Mouse (Mus musculus) neural tube, embryonic 13.5 days (tissue): ENCODE measurements around the gene Tfcp2l1. TPM values are rescaled to one million over a fixed set of nuclear protein-coding genes. Genes with fewer than 3 reads are reported as not detected.
A peak's percentile ranks its signal among the peaks of the same experiment; 100 is the strongest.
"Not testable (repeated sequence)": the region's sequence is repeated elsewhere in the genome, so short reads cannot be mapped to it uniquely, and the experiment has no call there.

Experiments
- ATAC-seq: fragments of 200-750 bp; cut with Nextera tagmentation; 2 replicates; pipeline ENCODE4 v1.8.0; 2017; ENCODE audit warnings: low read depth, mild to moderate bottlenecking, moderate TSS enrichment, moderate library complexity
- H3K27ac ChIP-seq: fragments of 300-500 bp; sonication (generic); replicated peaks from 2 replicates; pipeline ENCODE4 v1.5.1; 2015; ENCODE audit warnings: moderate library complexity, mild to moderate bottlenecking, inconsistent platforms
- H3K27me3 ChIP-seq: fragments of 300-500 bp; sonication (generic); 2 replicates; pipeline ENCODE4 v1.6.1; 2015; ENCODE audit warnings: mild to moderate bottlenecking, inconsistent platforms
- H3K36me3 ChIP-seq: fragments of 300-500 bp; sonication (generic); 2 replicates; pipeline ENCODE4 v1.6.1; 2015; ENCODE audit warnings: mild to moderate bottlenecking, inconsistent platforms
- H3K4me1 ChIP-seq: fragments of 300-500 bp; sonication (generic); replicated peaks from 2 replicates; pipeline ENCODE4 v1.6.1; 2015; ENCODE audit warnings: inconsistent platforms
- H3K4me2 ChIP-seq: fragments of 300-500 bp; sonication (generic); 2 replicates; pipeline ENCODE4 v1.6.1; 2015; ENCODE audit warnings: inconsistent platforms, mild to moderate bottlenecking, moderate library complexity
- H3K4me3 ChIP-seq: fragments of 300-500 bp; sonication (generic); 2 replicates; pipeline ENCODE4 v1.5.1; 2015; ENCODE audit warnings: mild to moderate bottlenecking, inconsistent platforms
- H3K9ac ChIP-seq: fragments of 300-500 bp; sonication (generic); 2 replicates; pipeline ENCODE4 v1.6.1; 2015; ENCODE audit warnings: moderate library complexity, mild to moderate bottlenecking, inconsistent platforms
- H3K9me3 ChIP-seq: fragments of 300-500 bp; sonication (generic); 2 replicates; pipeline ENCODE4 v1.6.1; 2016; ENCODE audit warnings: inconsistent platforms
- WGBS: fragments of 180-500 bp; shearing (Covaris S2); methylation state at CpG from one replicate; pipeline ENCODE4 v1.1.7; 2015; 5-methylcytosine and 5-hydroxymethylcytosine counted together
- polyA plus RNA-seq: library from polyadenylated mRNA; unstranded; fragments of >200 nt; fragmentation: Nextera tagmentation; extraction: Ambion mirVana; gene quantifications from 2 replicates; pipeline ENCODE4 v1.2.1, GENCODE M21; 2015

The Tfcp2l1 gene
- 0.18 and 0.28 TPM in 2 replicates for polyA plus RNA-seq

DNA sequence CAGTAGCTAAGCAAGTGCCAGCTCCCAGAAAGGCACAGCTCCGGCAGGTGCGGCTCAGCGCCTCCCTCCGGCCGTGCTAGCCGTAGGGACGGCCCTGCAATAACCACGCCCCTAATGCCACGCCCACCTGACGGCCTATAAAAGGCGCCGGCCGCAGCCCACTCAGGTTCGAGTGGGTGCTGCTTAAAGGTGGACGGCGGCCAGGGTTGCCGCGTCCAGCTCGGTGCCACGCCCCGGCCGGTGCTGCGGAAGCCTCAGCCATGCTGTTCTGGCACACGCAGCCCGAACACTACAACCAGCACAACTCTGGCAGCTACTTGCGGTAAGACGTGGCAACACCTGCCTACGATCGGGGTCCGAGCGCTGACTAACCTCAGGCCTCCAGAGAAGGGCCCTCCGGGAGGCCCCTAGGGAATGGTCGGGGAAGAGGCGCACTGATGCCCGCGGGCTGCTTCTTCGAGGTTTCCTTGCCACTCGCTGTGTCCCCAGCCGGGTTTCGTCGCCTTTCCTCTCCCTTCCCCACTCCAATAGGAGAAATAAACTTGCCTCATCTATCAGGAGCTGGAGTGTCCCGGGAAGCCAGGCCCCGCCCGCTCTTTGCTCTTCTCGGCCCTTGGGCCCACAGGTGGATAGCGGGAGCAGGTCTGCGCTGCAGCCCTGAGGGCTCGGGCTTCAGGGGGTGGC, at the start of gene Tfcp2l1:
TSS of gene Tfcp2l1 (plus strand) at position 165 of the 684 bp plus-strand sequence.
- no peaks in the 10 kb centered on the region for H3K36me3 ChIP-seq
- H3K4me2 ChIP-seq: peak within 1 kb of the TSS; percentile 93
- H3K4me1 ChIP-seq: peaks cover 11% of the 10 kb centered on the region
- peak within 1 kb of the TSS; percentile 61 for H3K9ac ChIP-seq
- ATAC-seq: peak; percentile 81
- whole genome bisulfite sequencing: under 1% methylated on average over 48 of the region's 48 CpGs
- H3K27me3 ChIP-seq: peaks cover 45% of the 10 kb centered on the region
- H3K4me3 ChIP-seq: peak within 1 kb of the TSS; percentile 46
- H3K27ac ChIP-seq: no peak within 1 kb of the TSS
- H3K9me3 ChIP-seq: no peaks in the 10 kb centered on the region

DNA sequence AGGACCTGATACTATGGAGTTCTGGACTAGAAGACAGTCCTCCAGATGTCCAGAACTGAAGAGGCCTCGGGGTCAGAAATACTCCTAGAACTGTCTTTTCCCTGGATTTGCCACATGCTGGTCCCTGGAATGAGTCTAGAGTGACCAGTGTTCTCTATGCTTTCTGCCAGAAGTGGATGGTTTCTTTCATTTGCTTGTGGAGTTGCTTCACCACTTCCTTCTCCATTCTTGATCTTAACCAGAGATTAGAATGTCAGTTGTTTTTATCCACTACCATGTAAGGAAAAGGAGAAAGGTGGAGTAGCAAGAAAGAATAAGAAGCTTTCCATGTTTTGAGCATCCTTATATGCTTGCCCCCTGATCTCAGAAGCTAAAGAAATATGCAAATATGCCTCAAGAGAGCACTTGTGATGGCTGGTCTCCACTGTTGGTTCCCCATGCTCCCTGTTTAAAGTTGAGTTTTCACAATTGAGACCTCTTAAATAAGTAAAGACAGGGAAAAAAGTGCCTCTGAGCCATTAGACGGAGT, 47.5 kb upstream of the Tfcp2l1 start:
- no peak for ATAC-seq
- H3K9me3 ChIP-seq: no peaks in the 10 kb centered on the region
- no peak overlapping the region for H3K4me2 ChIP-seq
- no peak overlapping the region for H3K9ac ChIP-seq
- no peaks in the 10 kb centered on the region for H3K27me3 ChIP-seq
- peaks cover 60% of the 10 kb centered on the region for H3K36me3 ChIP-seq
- WGBS: 90% methylated on average over 2 of the region's 2 CpGs
- no peaks in the 10 kb centered on the region for H3K4me1 ChIP-seq
- H3K4me3 ChIP-seq: no peak overlapping the region
- H3K27ac ChIP-seq: no peak overlapping the region

DNA sequence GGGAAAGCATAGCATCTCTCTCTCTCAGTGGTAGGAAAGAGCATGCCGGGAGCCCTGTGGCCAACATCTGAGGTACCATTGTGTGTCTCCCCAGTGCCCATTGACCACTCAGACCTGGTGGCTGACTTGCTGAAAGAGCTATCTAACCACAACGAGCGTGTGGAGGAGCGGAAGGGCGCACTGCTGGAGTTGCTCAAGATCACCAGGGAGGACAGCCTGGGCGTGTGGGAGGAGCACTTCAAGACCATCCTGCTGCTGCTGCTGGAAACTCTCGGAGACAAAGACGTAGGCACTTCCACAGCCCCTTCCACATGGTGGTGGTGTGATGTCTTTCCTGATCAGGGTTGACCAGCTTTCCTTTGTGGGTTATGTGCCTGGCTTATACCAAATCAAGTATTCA, 46.6 kb upstream of the Tfcp2l1 start:
- H3K9ac ChIP-seq: no peak overlapping the region
- H3K4me3 ChIP-seq: no peak overlapping the region
- peaks cover 51% of the 10 kb centered on the region for H3K36me3 ChIP-seq
- no peak overlapping the region for H3K4me2 ChIP-seq
- H3K4me1 ChIP-seq: no peaks in the 10 kb centered on the region
- H3K27me3 ChIP-seq: no peaks in the 10 kb centered on the region
- ATAC-seq: no peak
- H3K27ac ChIP-seq: no peak overlapping the region
- no peaks in the 10 kb centered on the region for H3K9me3 ChIP-seq
- WGBS: 98% methylated on average over 8 of the region's 8 CpGs

DNA sequence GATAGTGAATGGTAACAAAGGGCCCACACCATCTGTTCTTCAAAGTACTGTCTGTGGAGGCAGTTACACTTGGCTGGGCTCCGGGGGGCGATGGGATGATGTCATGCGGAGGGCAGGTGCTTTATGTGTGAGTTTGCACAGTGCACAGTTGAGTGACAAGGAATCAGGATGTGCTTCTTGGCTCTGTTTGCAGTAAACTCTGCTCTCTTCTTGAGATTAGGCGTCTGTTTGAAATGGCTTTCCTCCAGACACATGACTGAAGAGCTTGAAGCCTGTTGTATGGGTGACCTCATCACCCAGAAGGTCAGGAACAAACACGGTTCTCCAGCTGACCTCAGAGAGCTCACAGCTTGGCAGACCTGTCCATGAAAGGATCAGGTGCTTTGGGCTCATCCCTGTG, 38.0 kb upstream of the Tfcp2l1 start:
- Histone ChIP-seq H3K36me3 (peaks cover 55% of the 10 kb centered on the region), H3K9ac (no peak overlapping the region), H3K9me3 (no peaks in the 10 kb centered on the region), H3K4me1 (no peaks in the 10 kb centered on the region), H3K4me3 (no peak overlapping the region), H3K4me2 (no peak overlapping the region), H3K27ac (no peak overlapping the region), H3K27me3 (no peaks in the 10 kb centered on the region)
- 87% methylated on average over 5 of the region's 5 CpGs for WGBS
- no peak for ATAC-seq

DNA sequence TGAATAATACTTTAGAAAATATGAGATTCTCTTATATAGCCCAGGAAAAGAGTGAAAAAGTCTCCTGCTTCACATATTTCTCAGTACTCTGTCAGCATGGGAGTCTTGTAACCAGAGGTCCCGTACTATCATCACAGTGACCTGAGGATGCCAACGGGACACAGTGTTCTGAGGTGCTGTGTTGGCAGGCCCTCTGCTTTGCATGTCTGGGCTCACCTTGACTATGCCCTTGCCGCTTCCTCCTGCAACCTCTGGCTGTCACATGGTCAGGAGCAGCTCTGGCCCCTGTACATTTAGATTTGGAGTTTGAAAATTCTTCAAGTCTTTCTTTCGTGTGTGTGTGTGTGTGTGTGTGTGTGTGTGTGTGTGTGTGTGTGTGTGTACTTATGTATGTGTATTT, 34.8 kb upstream of the Tfcp2l1 start:
- Histone ChIP-seq H3K27me3 (no peaks in the 10 kb centered on the region), H3K4me3 (no peak overlapping the region), H3K27ac (no peak overlapping the region), H3K4me1 (no peaks in the 10 kb centered on the region), H3K4me2 (no peak overlapping the region), H3K36me3 (peaks cover 85% of the 10 kb centered on the region), H3K9me3 (no peaks in the 10 kb centered on the region), H3K9ac (no peak overlapping the region)
- no peak for ATAC-seq
- 93% methylated on average over 4 of the region's 4 CpGs for WGBS

DNA sequence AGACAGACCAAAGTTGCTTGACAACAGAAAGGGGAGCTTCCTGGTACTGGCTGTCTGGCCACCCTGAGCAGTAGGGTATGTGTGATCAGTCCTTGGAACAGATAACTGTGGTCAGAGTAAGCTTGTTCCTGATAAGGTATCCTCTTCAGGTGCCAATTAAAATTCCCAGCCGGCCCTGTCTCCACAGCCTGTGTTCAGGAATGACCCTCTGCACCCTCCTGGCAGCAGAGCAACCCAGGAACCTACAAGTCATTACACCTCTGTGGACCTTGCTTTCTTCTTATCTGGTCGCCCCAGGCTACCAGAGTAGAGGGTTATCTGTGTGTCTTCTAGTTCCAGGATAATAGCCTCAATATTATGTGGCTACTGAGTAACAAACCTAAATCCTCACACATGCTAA, 32.4 kb upstream of the Tfcp2l1 start:
- peaks cover 94% of the 10 kb centered on the region for H3K36me3 ChIP-seq
- ATAC-seq: no peak
- no peaks in the 10 kb centered on the region for H3K27me3 ChIP-seq
- H3K4me1 ChIP-seq: no peaks in the 10 kb centered on the region
- H3K27ac ChIP-seq: no peak overlapping the region
- no peaks in the 10 kb centered on the region for H3K9me3 ChIP-seq
- 85% methylated on average over 2 of the region's 2 CpGs for WGBS
- H3K4me3 ChIP-seq: no peak overlapping the region
- no peak overlapping the region for H3K4me2 ChIP-seq
- no peak overlapping the region for H3K9ac ChIP-seq

DNA sequence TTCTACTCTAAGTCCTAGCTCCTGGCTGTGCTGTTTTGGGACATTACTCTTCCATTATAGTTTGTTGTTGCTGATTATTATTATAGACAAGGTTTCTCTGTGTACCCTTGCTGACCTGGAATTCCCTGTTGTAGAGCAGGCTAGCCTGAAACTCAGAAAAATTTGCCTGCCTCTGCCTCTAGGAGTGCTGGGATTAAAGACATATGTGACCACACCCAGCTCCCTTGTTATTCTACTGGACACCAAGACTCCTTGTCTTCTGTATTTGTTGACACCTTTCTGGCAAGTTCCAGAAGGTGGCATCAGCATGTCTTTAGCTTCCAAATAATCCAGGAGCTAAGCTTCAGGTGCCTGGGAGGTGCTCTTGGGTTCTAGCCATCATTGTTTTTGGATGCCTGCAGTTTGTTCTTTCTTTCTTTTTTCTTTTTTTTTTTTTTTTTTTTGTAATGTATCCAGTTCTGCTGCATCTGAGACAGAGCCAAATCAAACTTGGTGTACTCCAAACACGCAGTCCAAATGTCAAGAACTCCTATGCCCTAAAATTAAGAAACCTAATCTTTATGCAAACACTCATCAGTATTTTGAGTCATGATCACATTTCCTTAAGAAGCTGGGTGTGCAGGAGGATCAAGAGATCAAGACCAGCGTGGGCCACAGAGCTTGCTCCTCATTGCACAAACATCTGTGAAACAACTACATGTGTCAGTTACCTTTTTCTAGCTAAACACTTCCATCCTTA, 30.1 kb upstream of the Tfcp2l1 start:
- Histone ChIP-seq H3K4me2 (no peak overlapping the region), H3K27me3 (no peaks in the 10 kb centered on the region), H3K4me3 (no peak overlapping the region), H3K4me1 (no peaks in the 10 kb centered on the region), H3K9me3 (no peaks in the 10 kb centered on the region), H3K9ac (no peak overlapping the region), H3K27ac (no peak overlapping the region), H3K36me3 (peaks cover 97% of the 10 kb centered on the region)
- ATAC-seq: no peak
- WGBS: 94% methylated on average over 2 of the region's 2 CpGs

DNA sequence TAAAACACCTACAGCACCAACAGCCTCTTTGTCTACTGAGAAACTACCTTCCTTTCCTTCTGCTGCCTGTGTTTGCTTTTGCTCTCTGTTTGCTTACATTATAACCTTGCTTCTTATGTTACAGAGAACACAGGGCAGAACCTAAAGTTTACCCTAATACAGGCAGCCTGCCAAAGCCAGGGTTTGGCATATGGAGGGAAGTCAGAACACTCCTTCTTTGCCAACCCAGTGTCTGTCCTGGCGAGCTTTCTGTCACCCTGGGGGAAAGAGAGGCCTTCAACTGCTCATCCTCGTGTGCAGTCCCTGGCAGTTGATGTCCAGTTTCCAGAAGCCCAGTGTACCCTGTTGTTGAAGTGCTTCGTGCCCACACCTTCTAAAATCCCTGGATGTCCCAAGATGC, 29.4 kb upstream of the Tfcp2l1 start:
- no peak overlapping the region for H3K4me3 ChIP-seq
- H3K4me2 ChIP-seq: no peak overlapping the region
- H3K36me3 ChIP-seq: peaks cover 97% of the 10 kb centered on the region
- ATAC-seq: no peak
- no peaks in the 10 kb centered on the region for H3K9me3 ChIP-seq
- no peaks in the 10 kb centered on the region for H3K27me3 ChIP-seq
- H3K27ac ChIP-seq: no peak overlapping the region
- no peaks in the 10 kb centered on the region for H3K4me1 ChIP-seq
- 92% methylated on average over 3 of the region's 3 CpGs for WGBS
- no peak overlapping the region for H3K9ac ChIP-seq

DNA sequence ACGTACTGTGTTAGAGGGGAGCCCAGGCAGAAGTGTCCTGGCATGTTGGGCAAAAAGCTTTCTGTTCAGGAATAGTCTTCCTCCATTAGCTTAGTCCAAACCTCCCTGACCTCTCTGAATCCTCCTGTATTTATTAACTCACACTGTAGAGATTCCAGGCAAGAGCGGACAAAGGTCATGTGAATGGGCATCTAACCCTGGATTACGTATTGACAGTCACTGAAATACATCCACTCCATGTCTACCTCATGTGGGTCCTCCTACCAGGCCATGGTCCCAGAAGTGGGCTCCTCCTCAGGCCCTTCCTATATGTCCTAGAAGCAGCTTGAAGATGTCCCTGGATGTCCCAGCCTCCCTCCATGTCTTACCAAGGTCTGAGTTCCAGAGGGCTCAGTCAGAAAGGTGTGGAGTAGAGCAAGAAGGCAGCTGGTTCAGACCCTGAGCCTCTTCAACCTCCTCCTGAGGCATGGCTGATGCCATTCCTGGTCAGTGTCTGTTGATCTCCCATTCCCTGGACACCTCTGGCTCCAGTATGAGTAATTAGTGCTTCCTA, 14.0 kb upstream of the Tfcp2l1 start:
- no peak overlapping the region for H3K9ac ChIP-seq
- H3K36me3 ChIP-seq: peaks cover 27% of the 10 kb centered on the region
- ATAC-seq: no peak
- 88% methylated on average over 3 of the region's 3 CpGs for WGBS
- no peak overlapping the region for H3K4me2 ChIP-seq
- H3K27ac ChIP-seq: no peak overlapping the region
- no peaks in the 10 kb centered on the region for H3K27me3 ChIP-seq
- H3K9me3 ChIP-seq: no peaks in the 10 kb centered on the region
- H3K4me1 ChIP-seq: no peaks in the 10 kb centered on the region
- no peak overlapping the region for H3K4me3 ChIP-seq

DNA sequence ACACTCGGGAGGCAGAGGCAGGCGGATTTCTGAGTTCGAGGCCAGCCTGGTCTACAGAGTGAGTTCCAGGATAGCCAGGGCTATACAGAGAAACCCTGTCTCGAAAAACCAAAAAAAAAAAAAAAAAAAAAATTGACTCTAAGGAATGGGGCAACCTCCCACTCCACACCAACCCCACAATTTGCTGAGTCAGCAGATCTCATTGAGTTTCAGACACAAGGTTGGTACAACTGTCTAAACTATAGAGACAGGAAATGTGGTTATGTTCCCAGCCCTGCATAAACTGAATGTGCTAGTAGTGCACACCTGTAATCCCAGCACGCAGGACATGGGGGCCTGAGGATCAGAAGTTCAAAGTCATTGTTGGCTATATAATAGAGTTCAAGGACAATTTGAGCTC, 6.7 kb upstream of the Tfcp2l1 start:
- not testable (repeated sequence) for H3K4me1 ChIP-seq, ATAC-seq
- 80% methylated on average over 5 of the region's 5 CpGs for WGBS

DNA sequence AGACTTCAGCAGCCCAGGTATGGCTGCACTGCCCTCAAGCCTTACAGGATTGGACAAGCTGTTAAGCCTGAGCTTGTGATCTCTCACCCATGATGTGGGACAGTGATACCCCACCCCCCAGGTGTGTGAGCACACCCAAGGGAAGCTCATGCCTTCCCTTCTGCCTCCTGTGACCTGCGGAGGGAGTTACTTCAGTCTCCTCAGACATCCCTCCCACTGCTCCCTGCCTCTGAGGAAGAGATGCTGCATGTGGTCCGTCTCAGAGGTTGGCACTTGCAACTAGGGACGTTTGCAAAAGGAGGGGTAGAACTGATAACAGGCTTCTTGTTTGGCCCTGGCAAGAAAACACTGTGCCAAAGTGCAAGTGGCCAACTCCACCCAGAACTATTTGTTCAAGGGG, 4.9 kb upstream of the Tfcp2l1 start:
- 53% methylated on average over 3 of the region's 3 CpGs for WGBS
- Histone ChIP-seq H3K36me3 (no peaks in the 10 kb centered on the region), H3K4me2 (no peak overlapping the region), H3K4me3 (no peak overlapping the region), H3K27me3 (peaks cover 21% of the 10 kb centered on the region), H3K9me3 (no peaks in the 10 kb centered on the region), H3K4me1 (peaks cover 6% of the 10 kb centered on the region), H3K27ac (no peak overlapping the region), H3K9ac (no peak overlapping the region)
- no peak for ATAC-seq

More for the DNA sequence above, 6.7 kb upstream of the Tfcp2l1 start:
- not testable (repeated sequence) for H3K4me3 ChIP-seq, H3K27me3 ChIP-seq, H3K9me3 ChIP-seq, H3K9ac ChIP-seq, H3K4me2 ChIP-seq, H3K27ac ChIP-seq, H3K36me3 ChIP-seq

DNA sequence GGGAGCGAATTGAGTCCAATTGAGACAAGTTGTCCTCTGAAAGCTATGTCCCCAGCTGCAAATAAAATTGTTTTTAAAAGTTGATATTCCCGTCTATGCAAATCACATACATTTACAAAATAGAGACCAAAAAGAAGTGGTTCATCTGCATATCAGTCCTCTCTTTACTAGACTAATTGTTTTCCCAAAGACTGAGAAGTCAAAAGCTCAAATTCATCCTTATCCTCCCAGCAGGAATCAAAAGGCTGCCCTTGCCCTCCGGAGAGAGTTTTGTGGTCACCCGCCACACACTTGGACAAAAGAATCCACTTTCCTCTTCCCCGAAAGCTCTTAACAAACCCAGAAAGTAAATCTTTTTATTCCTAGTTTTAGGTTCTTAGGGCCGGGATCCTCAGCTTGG, 2.3 kb upstream of the Tfcp2l1 start:
- WGBS: 20% methylated on average over 6 of the region's 6 CpGs
- no peak overlapping the region for H3K9ac ChIP-seq
- peaks cover 42% of the 10 kb centered on the region for H3K27me3 ChIP-seq
- no peaks in the 10 kb centered on the region for H3K9me3 ChIP-seq
- no peak overlapping the region for H3K4me3 ChIP-seq
- no peak overlapping the region for H3K27ac ChIP-seq
- no peak overlapping the region for H3K4me2 ChIP-seq
- peaks cover 11% of the 10 kb centered on the region for H3K4me1 ChIP-seq
- H3K36me3 ChIP-seq: no peaks in the 10 kb centered on the region
- no peak for ATAC-seq
